Mouse (Mus musculus): ENCODE data around the gene Sh3gl1. TPM values are rescaled to one million over a fixed set of nuclear protein-coding genes. Genes with fewer than 3 reads are reported as not detected.
"Not testable (repeated sequence)": the region's sequence is repeated elsewhere in the genome, so short reads cannot be mapped to it uniquely, and the experiment has no call there.

The Sh3gl1 gene
- polyA plus RNA-seq, 1 experiment from 2014 or later = 93.2 TPM

GRCm38 (mm10) chr17:56069066-56069465 is 32.6 kb upstream of the Sh3gl1 start:
- no peak for ATAC-seq (ENCODE audit: insufficient number of reproducible peaks, low FRiP score)
- Histone ChIP-seq H3K4me1 (replicated peaks) (peaks cover 6% of the 10 kb centered on the region), H3K27me3 (replicated peaks) (no peaks in the 10 kb centered on the region), H3K36me3 (peaks cover 89% of the 10 kb centered on the region), H3K9ac (no peak overlapping the region), H3K4me2 (no peak overlapping the region), H3K27ac (ENCODE audit: poor library complexity, severe bottlenecking) (no peak overlapping the region), H3K4me3 (no peak overlapping the region), H3K9me3 (replicated peaks) (0 out of 2 replicates have a peak, but pooled peaks cover 2% of the 10 kb centered on the region)
- WGBS = 94% methylated on average over 14 of the region's 14 CpGs

GRCm38 (mm10) chr17:56066451-56066850 is 30.0 kb upstream of the Sh3gl1 start:
- ATAC-seq (ENCODE audit: insufficient number of reproducible peaks, low FRiP score) = no peak
- Histone ChIP-seq H3K9me3 (replicated peaks) (0 out of 2 replicates have a peak, but pooled peaks cover 2% of the 10 kb centered on the region), H3K4me1 (replicated peaks) (no peaks in the 10 kb centered on the region), H3K9ac (no peak overlapping the region), H3K27ac (ENCODE audit: poor library complexity, severe bottlenecking) (no peak overlapping the region), H3K4me3 (no peak overlapping the region), H3K27me3 (replicated peaks) (no peaks in the 10 kb centered on the region), H3K36me3 (peaks cover 100% of the 10 kb centered on the region), H3K4me2 (no peak overlapping the region)

DNA sequence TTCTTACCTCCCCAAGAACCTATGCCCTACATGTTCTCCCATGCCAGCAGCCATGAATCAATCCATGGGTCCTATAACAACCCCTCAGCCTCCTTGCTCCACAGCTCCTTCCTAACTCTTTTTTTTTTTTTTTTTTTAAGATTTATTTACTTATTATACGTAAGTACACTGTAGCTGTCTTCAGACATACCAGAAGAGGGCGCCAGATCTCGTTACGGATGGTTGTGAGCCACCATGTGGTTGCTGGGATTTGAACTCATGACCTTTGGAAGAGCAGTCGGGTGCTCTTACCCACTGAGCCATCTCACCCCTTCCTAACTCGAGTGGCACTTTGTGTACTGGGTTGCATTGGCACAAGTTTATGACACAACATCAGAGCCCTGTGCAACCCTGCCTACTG is 29.3 kb upstream of the Sh3gl1 start:
- ATAC-seq (ENCODE audit: insufficient number of reproducible peaks, low FRiP score); H3K27ac ChIP-seq (ENCODE audit: poor library complexity, severe bottlenecking); H3K4me1 ChIP-seq (replicated peaks); H3K4me2 ChIP-seq; H3K27me3 ChIP-seq (replicated peaks); H3K4me3 ChIP-seq; H3K9me3 ChIP-seq (replicated peaks); H3K9ac ChIP-seq: not testable (repeated sequence)
- peaks cover 100% of the 10 kb centered on the region for H3K36me3 ChIP-seq
- WGBS = 76% methylated on average over 6 of the region's 6 CpGs

- Histone ChIP-seq H3K27ac (ENCODE audit: poor library complexity, severe bottlenecking) (no peak overlapping the region), H3K27me3 (replicated peaks) (no peaks in the 10 kb centered on the region), H3K36me3 (peaks cover 100% of the 10 kb centered on the region), H3K4me2 (no peak overlapping the region), H3K4me3 (no peak overlapping the region), H3K4me1 (replicated peaks) (no peaks in the 10 kb centered on the region), H3K9me3 (replicated peaks) (0 out of 2 replicates have a peak, but pooled peaks cover 2% of the 10 kb centered on the region), H3K9ac (0 out of 2 replicates have a peak overlapping the region, but pooled peaks have one; percentile 20)
- 93% methylated on average over 7 of the region's 7 CpGs for WGBS
- no peak for ATAC-seq (ENCODE audit: insufficient number of reproducible peaks, low FRiP score)
Observed at GRCm38 (mm10) chr17:56062081-56062480, 25.6 kb upstream of the Sh3gl1 start.

GRCm38 (mm10) chr17:56057381-56058120 is 21.1 kb upstream of the Sh3gl1 start:
- H3K36me3 ChIP-seq = peaks cover 75% of the 10 kb centered on the region
- H3K27ac ChIP-seq (ENCODE audit: poor library complexity, severe bottlenecking) = no peak overlapping the region
- no peak overlapping the region for H3K4me3 ChIP-seq
- H3K9me3 ChIP-seq (replicated peaks) = no peaks in the 10 kb centered on the region
- H3K9ac ChIP-seq = no peak overlapping the region
- ATAC-seq (ENCODE audit: insufficient number of reproducible peaks, low FRiP score) = no peak
- peaks cover 2% of the 10 kb centered on the region; the same call in 1 of the 2 replicates for H3K4me1 ChIP-seq (replicated peaks)
- no peaks in the 10 kb centered on the region for H3K27me3 ChIP-seq (replicated peaks)
- no peak overlapping the region for H3K4me2 ChIP-seq
- 79% methylated on average over 11 of the region's 11 CpGs for WGBS

- H3K36me3 ChIP-seq = peaks cover 74% of the 10 kb centered on the region
- no peak for ATAC-seq (ENCODE audit: insufficient number of reproducible peaks, low FRiP score)
- no peak overlapping the region for H3K27ac ChIP-seq (ENCODE audit: poor library complexity, severe bottlenecking)
- peaks cover 2% of the 10 kb centered on the region; the same call in 1 of the 2 replicates for H3K4me1 ChIP-seq (replicated peaks)
- WGBS = 56% methylated on average over 4 of the region's 4 CpGs
- H3K27me3 ChIP-seq (replicated peaks) = no peaks in the 10 kb centered on the region
- H3K4me3 ChIP-seq = no peak overlapping the region
- no peak overlapping the region for H3K9ac ChIP-seq
- no peaks in the 10 kb centered on the region for H3K9me3 ChIP-seq (replicated peaks)
- no peak overlapping the region for H3K4me2 ChIP-seq
Observed at GRCm38 (mm10) chr17:56055945-56056678, 19.7 kb upstream of the Sh3gl1 start.

- no peak overlapping the region for H3K27ac ChIP-seq (ENCODE audit: poor library complexity, severe bottlenecking)
- H3K9ac ChIP-seq = no peak overlapping the region
- H3K9me3 ChIP-seq (replicated peaks) = no peaks in the 10 kb centered on the region
- H3K4me2 ChIP-seq = no peak overlapping the region
- no peak overlapping the region for H3K4me3 ChIP-seq
- ATAC-seq (ENCODE audit: insufficient number of reproducible peaks, low FRiP score) = no peak
- H3K4me1 ChIP-seq (replicated peaks) = peaks cover 2% of the 10 kb centered on the region; the same call in 1 of the 2 replicates
- no peaks in the 10 kb centered on the region for H3K27me3 ChIP-seq (replicated peaks)
- peaks cover 73% of the 10 kb centered on the region for H3K36me3 ChIP-seq
Observed at GRCm38 (mm10) chr17:56054938-56055337, 18.5 kb upstream of the Sh3gl1 start.

DNA sequence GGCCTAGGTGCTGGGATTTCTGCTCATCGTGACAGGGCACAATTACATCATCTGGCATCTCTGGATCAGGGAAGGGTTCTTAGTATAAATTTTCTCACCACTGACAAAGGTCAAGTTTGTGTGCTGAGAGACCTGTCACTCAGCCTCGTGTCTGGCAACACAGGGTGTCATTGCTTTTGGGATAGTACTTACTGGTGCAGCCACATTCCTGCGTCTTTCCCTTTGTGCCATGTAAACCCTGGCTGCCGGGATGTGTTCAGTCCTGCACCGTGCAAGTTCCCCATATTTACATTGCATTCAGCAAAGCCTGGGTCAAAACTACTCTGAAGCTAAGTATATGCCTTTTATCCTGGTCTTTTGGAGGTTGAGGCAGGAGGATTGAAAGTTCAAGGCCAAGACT is 14.9 kb upstream of the Sh3gl1 start:
- 91% methylated on average over 5 of the region's 5 CpGs for WGBS
- peaks cover 2% of the 10 kb centered on the region; the same call in 1 of the 2 replicates for H3K4me1 ChIP-seq (replicated peaks)
- H3K27me3 ChIP-seq (replicated peaks) = no peaks in the 10 kb centered on the region
- H3K4me3 ChIP-seq = no peak overlapping the region
- H3K9ac ChIP-seq = no peak overlapping the region
- no peak for ATAC-seq (ENCODE audit: insufficient number of reproducible peaks, low FRiP score)
- H3K36me3 ChIP-seq = peaks cover 72% of the 10 kb centered on the region
- H3K9me3 ChIP-seq (replicated peaks) = no peaks in the 10 kb centered on the region
- H3K4me2 ChIP-seq = no peak overlapping the region
- H3K27ac ChIP-seq (ENCODE audit: poor library complexity, severe bottlenecking) = no peak overlapping the region

GRCm38 (mm10) chr17:56040857-56041163 is 4.4 kb upstream of the Sh3gl1 start:
- Histone ChIP-seq H3K27me3 (replicated peaks) (no peaks in the 10 kb centered on the region), H3K36me3 (peaks cover 21% of the 10 kb centered on the region), H3K4me1 (replicated peaks) (peaks cover 13% of the 10 kb centered on the region), H3K4me2 (peak overlapping the region; percentile 90), H3K9ac (peak overlapping the region; percentile 91), H3K4me3 (peak overlapping the region; percentile 85), H3K27ac (ENCODE audit: poor library complexity, severe bottlenecking) (peak overlapping the region; percentile 76), H3K9me3 (replicated peaks) (no peaks in the 10 kb centered on the region)
- 2% methylated on average over 12 of the region's 12 CpGs for WGBS
- ATAC-seq (ENCODE audit: insufficient number of reproducible peaks, low FRiP score) = no peak

- peak; percentile 85 for ATAC-seq (ENCODE audit: insufficient number of reproducible peaks, low FRiP score)
- H3K27ac ChIP-seq (ENCODE audit: poor library complexity, severe bottlenecking) = peak within 1 kb of the TSS; percentile 76
- H3K36me3 ChIP-seq = peaks cover 16% of the 10 kb centered on the region
- no peaks in the 10 kb centered on the region for H3K27me3 ChIP-seq (replicated peaks)
- H3K4me1 ChIP-seq (replicated peaks) = peaks cover 16% of the 10 kb centered on the region
- H3K9me3 ChIP-seq (replicated peaks) = no peaks in the 10 kb centered on the region
- H3K4me2 ChIP-seq = peak within 1 kb of the TSS; percentile 90
- peak within 1 kb of the TSS; percentile 91 for H3K9ac ChIP-seq
- WGBS = under 1% methylated on average over 68 of the region's 68 CpGs
- H3K4me3 ChIP-seq = peak within 1 kb of the TSS; percentile 85
Observed at GRCm38 (mm10) chr17:56040030-56040856, 3.8 kb upstream of the Sh3gl1 start, which contains the start of gene Chaf1a. Chaf1a (plus strand) TSS chr17:56040439.

DNA sequence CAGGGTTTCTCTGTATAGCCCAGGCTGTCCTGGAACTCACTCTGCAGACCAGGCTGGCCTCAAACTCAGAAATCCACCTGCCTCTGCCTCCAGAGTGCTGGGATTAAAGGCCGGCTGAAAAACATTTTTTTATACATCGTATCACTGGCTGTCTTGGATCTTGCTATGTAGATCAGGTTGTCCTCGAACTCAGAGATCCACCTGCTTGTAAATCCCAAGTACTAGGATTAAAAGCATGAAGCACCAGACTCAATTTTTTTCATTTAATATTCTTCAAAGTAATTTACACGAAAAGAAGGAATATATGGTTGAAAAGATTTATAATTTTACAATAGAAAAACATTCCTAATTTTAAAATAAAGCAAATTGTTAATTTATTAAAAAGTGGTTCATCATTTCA is 2.9 kb upstream of the Sh3gl1 start:
- Histone ChIP-seq H3K4me3 (no peak overlapping the region), H3K27me3 (replicated peaks) (no peaks in the 10 kb centered on the region), H3K27ac (ENCODE audit: poor library complexity, severe bottlenecking) (no peak overlapping the region), H3K9me3 (replicated peaks) (no peaks in the 10 kb centered on the region), H3K4me1 (replicated peaks) (peaks cover 25% of the 10 kb centered on the region), H3K36me3 (peaks cover 14% of the 10 kb centered on the region), H3K4me2 (peak overlapping the region; percentile 90), H3K9ac (no peak overlapping the region)
- WGBS = 74% methylated on average over 4 of the region's 4 CpGs
- ATAC-seq (ENCODE audit: insufficient number of reproducible peaks, low FRiP score) = no peak
